Mouse (Mus musculus): ENCODE measurements at regions not wholly inside any gene's neighbourhood (a gene's known extent, or its start where the extent isn't known, plus 50 kb on each side); places are given as distances from the start of the nearest gene placed in this dataset.
"Not testable (repeated sequence)": the region's sequence is repeated elsewhere in the genome, so short reads cannot be mapped to it uniquely, and the experiment has no call there.

DNA sequence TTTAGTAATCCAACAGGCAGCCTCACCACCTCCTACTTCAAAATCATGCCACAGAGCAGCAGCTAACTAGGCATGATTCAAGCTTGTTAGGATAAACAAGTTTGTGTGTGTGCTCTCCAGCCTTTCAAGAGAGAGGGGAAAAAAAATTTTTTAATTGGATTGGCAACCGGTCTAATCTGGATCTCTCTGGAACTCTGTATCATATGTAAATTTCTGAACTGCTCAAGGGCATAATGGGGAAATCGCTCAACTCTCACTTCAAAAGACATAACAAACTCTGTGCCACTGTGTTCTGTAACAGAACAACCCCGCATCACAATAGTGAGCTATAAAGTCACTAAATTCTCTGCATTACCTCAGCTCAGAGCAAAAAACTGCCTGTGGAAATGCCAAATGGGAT is 147.9 kb upstream of the Krtap11-1 start:
- no peak for ATAC-seq (ENCODE audit: poor library complexity, severe bottlenecking)

- ATAC-seq (ENCODE audit: poor library complexity, severe bottlenecking) = not testable (repeated sequence)
Observed at GRCm38 (mm10) chr16:89715716-89716115, 144.7 kb upstream of the Krtap11-1 start.

GRCm38 (mm10) chr16:89704316-89704715 is 133.3 kb upstream of the Krtap11-1 start:
- ATAC-seq (ENCODE audit: poor library complexity, severe bottlenecking) = no peak

GRCm38 (mm10) chr16:89703158-89703557 is 132.2 kb upstream of the Krtap11-1 start:
- no peak for ATAC-seq (ENCODE audit: poor library complexity, severe bottlenecking)

DNA sequence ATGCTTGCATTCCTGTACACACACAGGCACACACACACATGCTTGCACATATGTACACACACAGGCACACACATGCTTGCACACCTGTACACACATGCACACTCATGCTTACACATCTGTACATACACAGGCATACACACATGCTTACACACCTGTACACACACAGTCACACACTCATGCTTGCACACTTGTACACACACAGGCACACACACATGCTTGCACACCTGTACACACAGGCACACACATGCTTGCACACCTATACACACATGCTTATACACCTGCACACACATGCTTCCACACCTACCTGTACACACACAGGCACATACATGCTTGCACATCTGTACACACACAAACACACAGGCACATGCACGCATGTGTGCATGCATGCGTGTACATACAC is 131.4 kb upstream of the Krtap11-1 start:
- ATAC-seq (ENCODE audit: poor library complexity, severe bottlenecking) = no peak

GRCm38 (mm10) chr16:89701741-89702140 is 130.8 kb upstream of the Krtap11-1 start:
- no peak for ATAC-seq (ENCODE audit: poor library complexity, severe bottlenecking)

- no peak for ATAC-seq (ENCODE audit: poor library complexity, severe bottlenecking)
Observed at GRCm38 (mm10) chr16:89699710-89700109, 128.7 kb upstream of the Krtap11-1 start.

DNA sequence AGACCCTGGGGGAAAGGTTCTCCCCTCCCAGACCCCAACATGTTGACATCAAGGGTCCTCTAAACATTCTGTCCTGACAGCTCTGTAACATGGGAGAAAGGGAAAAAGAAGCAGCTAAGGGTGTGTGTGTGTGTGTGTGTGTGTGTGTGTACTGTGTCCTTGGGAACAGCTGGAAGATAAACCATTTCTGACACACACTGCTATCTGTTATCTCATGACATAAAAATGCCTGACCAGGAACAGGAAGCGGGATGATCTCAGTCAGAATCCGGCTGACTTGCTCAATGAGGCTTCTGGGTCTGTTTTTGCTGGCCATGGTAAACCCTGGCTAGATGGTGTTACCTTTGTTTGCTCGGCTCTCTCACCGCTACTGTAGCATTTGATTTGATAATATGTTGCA is 124.8 kb upstream of the Krtap11-1 start:
- ATAC-seq (ENCODE audit: poor library complexity, severe bottlenecking) = no peak

DNA sequence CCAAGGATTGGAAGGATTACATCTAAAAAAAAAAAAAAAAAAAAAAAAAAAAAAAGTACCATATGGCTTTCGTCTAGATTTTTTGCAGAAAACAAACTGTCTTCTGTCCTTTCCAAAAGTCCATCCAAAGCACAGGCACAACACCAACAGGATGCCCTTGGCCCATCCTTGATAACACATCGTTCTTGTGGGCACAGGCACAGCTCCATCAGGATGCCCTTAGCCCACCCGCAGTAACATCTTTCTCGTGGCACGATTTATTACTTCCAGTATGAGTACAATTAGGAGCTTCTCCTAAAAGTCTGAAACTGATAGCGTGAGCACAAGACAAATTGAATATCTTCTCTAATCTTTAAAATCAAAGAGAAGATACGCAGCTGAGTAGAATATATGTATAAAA is 124.4 kb upstream of the Krtap11-1 start:
- no peak for ATAC-seq (ENCODE audit: poor library complexity, severe bottlenecking)

DNA sequence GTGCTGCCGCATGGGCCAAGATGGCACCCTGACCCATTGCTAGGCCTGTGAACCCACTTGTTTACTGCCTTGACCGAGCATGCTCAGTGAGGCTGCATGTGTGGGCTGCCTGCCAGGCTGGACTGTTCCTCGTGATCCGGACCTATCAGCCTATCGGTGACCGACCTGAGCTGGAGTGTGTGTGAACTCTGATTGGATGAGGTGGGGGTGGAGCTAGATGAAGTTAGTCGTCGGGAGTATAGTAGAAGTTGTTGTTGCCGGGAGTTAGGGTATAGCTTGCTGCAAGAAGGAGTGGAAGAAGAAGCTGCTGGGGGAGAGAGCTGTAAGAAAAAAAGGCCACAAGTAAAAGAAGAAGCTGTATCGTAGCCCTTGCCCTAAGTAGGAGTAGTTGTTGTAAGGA is 122.3 kb upstream of the Krtap11-1 start:
- ATAC-seq (ENCODE audit: poor library complexity, severe bottlenecking) = no peak

DNA sequence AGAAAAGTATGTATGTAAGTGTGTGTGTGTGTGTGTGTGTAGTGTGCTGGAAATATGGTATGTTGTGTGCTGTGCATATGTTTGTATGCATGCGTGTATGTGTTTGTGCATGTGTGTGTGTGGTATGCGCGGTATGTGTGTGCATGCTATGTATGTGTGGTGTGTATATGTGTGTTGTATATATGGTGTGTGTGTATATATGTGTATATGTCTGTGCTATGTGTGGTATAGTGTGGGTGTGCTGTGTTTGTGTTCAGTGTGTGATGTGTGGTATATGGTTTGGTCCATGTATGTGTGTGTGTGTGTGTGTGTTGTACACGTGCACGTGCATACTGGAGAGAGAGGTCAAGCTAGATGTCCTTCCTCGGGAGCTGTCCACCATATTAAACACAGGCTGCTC is 108.5 kb upstream of the Krtap11-1 start:
- no peak for ATAC-seq (ENCODE audit: poor library complexity, severe bottlenecking)

GRCm38 (mm10) chr16:89678446-89679015 is 107.5 kb upstream of the Krtap11-1 start:
- ATAC-seq (ENCODE audit: poor library complexity, severe bottlenecking) = no peak

DNA sequence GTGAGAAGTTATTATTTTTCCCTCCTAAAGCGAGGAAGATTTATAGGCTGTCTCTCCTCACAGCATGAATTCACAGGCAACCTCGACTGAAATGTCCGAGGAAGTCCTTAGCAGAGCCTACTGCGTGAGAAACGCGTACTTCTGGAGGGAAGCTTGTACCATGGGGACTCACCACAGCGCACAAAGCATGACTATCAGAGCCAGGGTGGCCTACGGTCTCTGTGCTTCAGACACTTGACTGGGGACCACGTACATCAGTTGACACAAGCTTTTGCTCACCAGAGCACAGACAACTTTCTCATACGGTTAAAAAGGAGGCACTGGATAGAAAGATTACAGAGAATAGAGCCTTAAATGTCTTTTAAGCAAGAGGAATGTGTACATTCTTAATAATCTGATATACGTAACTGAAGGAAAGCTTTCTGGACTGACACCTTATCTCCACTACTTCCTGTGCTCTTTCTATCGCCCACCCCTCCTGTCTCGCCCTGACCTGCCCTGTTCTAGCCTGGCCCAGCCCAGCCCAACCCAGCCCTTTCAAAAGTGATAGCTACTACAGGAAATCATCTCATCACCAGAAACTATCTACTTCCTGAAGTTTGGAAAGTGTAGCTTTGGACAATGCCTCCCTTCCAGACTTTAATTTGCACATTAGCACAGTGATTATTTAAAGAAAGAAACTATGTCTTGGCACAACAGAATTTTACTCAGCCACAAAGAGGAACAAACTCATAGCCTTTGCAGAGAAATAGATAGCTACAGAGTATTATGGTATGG is 104.2 kb upstream of the Krtap11-1 start:
- no peak for ATAC-seq (ENCODE audit: poor library complexity, severe bottlenecking)

- no peak for ATAC-seq (ENCODE audit: poor library complexity, severe bottlenecking)
Observed at GRCm38 (mm10) chr16:89674159-89674902, 103.3 kb upstream of the Krtap11-1 start.

GRCm38 (mm10) chr16:89671188-89671726 is 100.3 kb upstream of the Krtap11-1 start:
- no peak for ATAC-seq (ENCODE audit: poor library complexity, severe bottlenecking)

DNA sequence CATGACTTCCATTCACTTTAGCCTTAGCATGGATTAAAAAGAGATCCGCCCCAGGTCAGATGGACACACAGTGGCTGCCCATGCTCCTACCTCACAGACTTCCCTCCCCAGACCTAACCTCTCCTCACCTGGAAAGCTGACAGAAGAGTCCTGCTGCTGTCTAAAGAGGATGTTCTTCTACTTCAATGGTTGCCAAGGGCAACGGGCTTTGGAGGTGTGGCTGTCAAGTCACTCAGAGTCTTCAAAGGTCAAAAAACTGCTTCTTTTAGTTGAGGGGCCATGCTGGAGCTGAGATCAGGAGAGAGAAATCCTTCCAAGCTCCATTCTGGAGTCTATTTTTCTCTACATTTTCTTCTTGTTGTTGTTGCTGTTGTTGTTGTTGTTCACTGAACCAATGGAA is 89.1 kb upstream of the Krtap11-1 start:
- no peak for ATAC-seq (ENCODE audit: poor library complexity, severe bottlenecking)

GRCm38 (mm10) chr16:89656036-89656435 is 85.1 kb upstream of the Krtap11-1 start:
- no peak for ATAC-seq (ENCODE audit: poor library complexity, severe bottlenecking)

DNA sequence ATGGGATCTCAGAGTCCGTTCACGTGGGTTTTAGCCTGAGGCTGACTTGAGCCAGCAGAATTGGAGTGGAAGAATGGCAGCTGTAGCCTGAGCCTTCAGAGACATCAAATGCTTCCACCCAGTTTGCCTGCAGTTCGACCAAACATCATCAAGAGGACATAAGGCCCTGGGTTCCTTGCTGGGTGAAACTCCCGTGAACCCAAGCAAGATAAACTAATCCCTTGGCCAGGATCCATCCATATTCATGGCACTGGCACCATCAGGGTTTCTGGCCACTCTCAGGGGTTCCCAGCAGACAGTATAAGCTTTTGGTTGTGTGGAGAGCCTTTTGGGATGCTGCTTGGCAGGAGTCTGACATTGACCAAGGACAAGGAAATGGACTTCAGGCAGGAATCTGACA is 77.7 kb upstream of the Krtap11-1 start:
- ATAC-seq (ENCODE audit: poor library complexity, severe bottlenecking) = no peak

- ATAC-seq (ENCODE audit: poor library complexity, severe bottlenecking) = no peak
Observed at GRCm38 (mm10) chr16:89633917-89634601, 63.1 kb upstream of the Krtap11-1 start.

- no peak for ATAC-seq (ENCODE audit: poor library complexity, severe bottlenecking)
Observed at GRCm38 (mm10) chr16:89632114-89632622, 61.2 kb upstream of the Krtap11-1 start.

All from megakaryocyte, adult 5-6 weeks (primary cell).